Mouse (Mus musculus): ENCODE data around the gene Dhrs1. TPM values are rescaled to one million over a fixed set of nuclear protein-coding genes. Genes with fewer than 3 reads are reported as not detected.

The Dhrs1 gene
- total and polyA plus RNA-seq, 2 experiments from 2014 or later = 70.4 to 83.3 TPM

- Histone ChIP-seq H3K9ac (no peak overlapping the region), H3K4me3 (ENCODE audit: low read depth, low read length) (no peak overlapping the region), H3K9me3 (ENCODE audit: low read length) (no peaks in the 10 kb centered on the region), H3K27ac (ENCODE audit: low read depth, low read length) (no peak overlapping the region), H3K27me3 (ENCODE audit: insufficient read depth, low read length) (no peaks in the 10 kb centered on the region), H3K36me3 (ENCODE audit: insufficient read depth) (no peaks in the 10 kb centered on the region), H3K4me1 (ENCODE audit: insufficient read depth) (no peaks in the 10 kb centered on the region), H3K4me2 (ENCODE audit: low read depth) (no peak overlapping the region)
- 59% methylated on average over 9 of the region's 9 CpGs for WGBS
- no peak for TF ChIP-seq CTCF (IDR thresholded peaks at IDR 0.05; ENCODE audit: low read depth)
- no peak for ATAC-seq
- no peak for DNase-seq
Observed at GRCm38 (mm10) chr14:55701131-55701530, 44.4 kb downstream of the Dhrs1 start.

- no peak overlapping the region for H3K4me2 ChIP-seq (ENCODE audit: low read depth)
- H3K36me3 ChIP-seq (ENCODE audit: insufficient read depth) = no peaks in the 10 kb centered on the region
- no peaks in the 10 kb centered on the region for H3K9me3 ChIP-seq (ENCODE audit: low read length)
- no peak for TF ChIP-seq CTCF (IDR thresholded peaks at IDR 0.05; ENCODE audit: low read depth)
- H3K27me3 ChIP-seq (ENCODE audit: insufficient read depth, low read length) = no peaks in the 10 kb centered on the region
- H3K27ac ChIP-seq (ENCODE audit: low read depth, low read length) = no peak overlapping the region
- H3K4me1 ChIP-seq (ENCODE audit: insufficient read depth) = no peaks in the 10 kb centered on the region
- DNase-seq = no peak
- H3K9ac ChIP-seq = no peak overlapping the region
- ATAC-seq = no peak
- 81% methylated on average over 4 of the region's 4 CpGs for WGBS
- H3K4me3 ChIP-seq (ENCODE audit: low read depth, low read length) = no peak overlapping the region
Observed at GRCm38 (mm10) chr14:55697226-55697625, 48.3 kb downstream of the Dhrs1 start.

- H3K4me3 ChIP-seq (ENCODE audit: low read depth, low read length) = no peak overlapping the region
- TF ChIP-seq CTCF (IDR thresholded peaks at IDR 0.05; ENCODE audit: low read depth) = no peak
- no peak overlapping the region for H3K27ac ChIP-seq (ENCODE audit: low read depth, low read length)
- no peak overlapping the region for H3K9ac ChIP-seq
- no peaks in the 10 kb centered on the region for H3K36me3 ChIP-seq (ENCODE audit: insufficient read depth)
- no peaks in the 10 kb centered on the region for H3K9me3 ChIP-seq (ENCODE audit: low read length)
- 80% methylated on average over 10 of the region's 10 CpGs for WGBS
- H3K4me1 ChIP-seq (ENCODE audit: insufficient read depth) = no peaks in the 10 kb centered on the region
- no peaks in the 10 kb centered on the region for H3K27me3 ChIP-seq (ENCODE audit: insufficient read depth, low read length)
- ATAC-seq (no peak), DNase-seq (no peak)
- H3K4me2 ChIP-seq (ENCODE audit: low read depth) = no peak overlapping the region
Observed at GRCm38 (mm10) chr14:55689433-55689832, 56.1 kb downstream of the Dhrs1 start.

Other genes with a start within 250 kb of the Dhrs1 start
Only the 30 nearest of the 35 such genes appear.
- gene Dcaf11, start 185.7 kb downstream of the Dhrs1 start, total RNA-seq (2014; rRNA removed) = 101 and 104 TPM in 2 replicates
- gene Dcaf11, start 185.7 kb downstream of the Dhrs1 start, polyA plus RNA-seq (2015; fragmentation: Nextera tagmentation; extraction: Ambion mirVana) = 89.4 and 103 TPM in 2 replicates
- not detected in 2 replicates for gene A730061H03Rik, start 185.3 kb downstream of the Dhrs1 start, total RNA-seq (2014; rRNA removed)
- not detected in 2 replicates for gene A730061H03Rik, start 185.3 kb downstream of the Dhrs1 start, polyA plus RNA-seq (2015; fragmentation: Nextera tagmentation; extraction: Ambion mirVana)
- 0.23 TPM in 1 of 2 replicates, not detected in the other for gene Fitm1, start 170.1 kb downstream of the Dhrs1 start, total RNA-seq (2014; rRNA removed)
- 0.20 and 0.22 TPM in 2 replicates for gene Fitm1, start 170.1 kb downstream of the Dhrs1 start, polyA plus RNA-seq (2015; fragmentation: Nextera tagmentation; extraction: Ambion mirVana)
- gene Psme1, start 167.6 kb downstream of the Dhrs1 start, total RNA-seq (2014; rRNA removed) = 136 and 138 TPM in 2 replicates
- gene Psme1, start 167.6 kb downstream of the Dhrs1 start, polyA plus RNA-seq (2015; fragmentation: Nextera tagmentation; extraction: Ambion mirVana) = 219 and 238 TPM in 2 replicates
- 25.2 and 31.5 TPM in 2 replicates for gene Emc9, start 160.4 kb downstream of the Dhrs1 start, total RNA-seq (2014; rRNA removed)
- 53.2 and 55.6 TPM in 2 replicates for gene Emc9, start 160.4 kb downstream of the Dhrs1 start, polyA plus RNA-seq (2015; fragmentation: Nextera tagmentation; extraction: Ambion mirVana)
- gene Psme2, start 154.6 kb downstream of the Dhrs1 start, total RNA-seq (2014; rRNA removed) = 76.2 and 137 TPM in 2 replicates
- gene Psme2, start 154.6 kb downstream of the Dhrs1 start, polyA plus RNA-seq (2015; fragmentation: Nextera tagmentation; extraction: Ambion mirVana) = 171 and 193 TPM in 2 replicates
- 13.5 and 24.2 TPM in 2 replicates for gene Rnf31, start 154.0 kb downstream of the Dhrs1 start, total RNA-seq (2014; rRNA removed)
- 17.0 and 18.9 TPM in 2 replicates for gene Rnf31, start 154.0 kb downstream of the Dhrs1 start, polyA plus RNA-seq (2015; fragmentation: Nextera tagmentation; extraction: Ambion mirVana)
- gene Irf9, start 142.1 kb downstream of the Dhrs1 start, total RNA-seq (2014; rRNA removed) = 16.8 and 18.1 TPM in 2 replicates
- gene Irf9, start 142.1 kb downstream of the Dhrs1 start, polyA plus RNA-seq (2015; fragmentation: Nextera tagmentation; extraction: Ambion mirVana) = 5.6 and 7.0 TPM in 2 replicates
- 8.5 and 9.2 TPM in 2 replicates for gene Rec8, start 127.7 kb downstream of the Dhrs1 start, total RNA-seq (2014; rRNA removed)
- gene Rec8, start 127.7 kb downstream of the Dhrs1 start, polyA plus RNA-seq (2015; fragmentation: Nextera tagmentation; extraction: Ambion mirVana) = 5.9 and 7.2 TPM in 2 replicates
- gene Ipo4, start 109.7 kb downstream of the Dhrs1 start, total RNA-seq (2014; rRNA removed) = 79.8 and 92.0 TPM in 2 replicates
- gene Ipo4, start 109.7 kb downstream of the Dhrs1 start, polyA plus RNA-seq (2015; fragmentation: Nextera tagmentation; extraction: Ambion mirVana) = 82.4 and 90.9 TPM in 2 replicates
- gene Gm49378, start 107.8 kb downstream of the Dhrs1 start, total RNA-seq (2014; rRNA removed) = 2.1 and 6.4 TPM in 2 replicates
- 0.97 and 1.0 TPM in 2 replicates for gene Gm49378, start 107.8 kb downstream of the Dhrs1 start, polyA plus RNA-seq (2015; fragmentation: Nextera tagmentation; extraction: Ambion mirVana)
- gene Tm9sf1, start 101.9 kb downstream of the Dhrs1 start, total RNA-seq (2014; rRNA removed) = 26.5 and 33.4 TPM in 2 replicates
- 36.0 and 48.4 TPM in 2 replicates for gene Tm9sf1, start 101.9 kb downstream of the Dhrs1 start, polyA plus RNA-seq (2015; fragmentation: Nextera tagmentation; extraction: Ambion mirVana)
- 0.43 and 0.46 TPM in 2 replicates for gene Tssk4, start 95.5 kb downstream of the Dhrs1 start, total RNA-seq (2014; rRNA removed)
- gene Tssk4, start 95.5 kb downstream of the Dhrs1 start, polyA plus RNA-seq (2015; fragmentation: Nextera tagmentation; extraction: Ambion mirVana) = 0.22 and 0.23 TPM in 2 replicates
- gene Mdp1, start 85.2 kb downstream of the Dhrs1 start, total RNA-seq (2014; rRNA removed) = 50.8 and 51.5 TPM in 2 replicates
- gene Mdp1, start 85.2 kb downstream of the Dhrs1 start, polyA plus RNA-seq (2015; fragmentation: Nextera tagmentation; extraction: Ambion mirVana) = 60.0 and 63.5 TPM in 2 replicates
- 19.9 and 26.9 TPM in 2 replicates for gene Gmpr2, start 73.7 kb downstream of the Dhrs1 start, total RNA-seq (2014; rRNA removed)
- gene Gmpr2, start 73.7 kb downstream of the Dhrs1 start, polyA plus RNA-seq (2015; fragmentation: Nextera tagmentation; extraction: Ambion mirVana) = 37.3 and 40.9 TPM in 2 replicates
- 132 and 192 TPM in 2 replicates for gene Nedd8, start 73.6 kb downstream of the Dhrs1 start, total RNA-seq (2014; rRNA removed)
- gene Nedd8, start 73.6 kb downstream of the Dhrs1 start, polyA plus RNA-seq (2015; fragmentation: Nextera tagmentation; extraction: Ambion mirVana) = 593 and 742 TPM in 2 replicates
- gene Tinf2, start 63.9 kb downstream of the Dhrs1 start, total RNA-seq (2014; rRNA removed) = 16.9 and 26.3 TPM in 2 replicates
- gene Tinf2, start 63.9 kb downstream of the Dhrs1 start, polyA plus RNA-seq (2015; fragmentation: Nextera tagmentation; extraction: Ambion mirVana) = 18.8 and 21.5 TPM in 2 replicates
- gene Tgm1, start 31.8 kb downstream of the Dhrs1 start, total RNA-seq (2014; rRNA removed) = 0.05 and 0.15 TPM in 2 replicates
- 0.15 and 0.21 TPM in 2 replicates for gene Tgm1, start 31.8 kb downstream of the Dhrs1 start, polyA plus RNA-seq (2015; fragmentation: Nextera tagmentation; extraction: Ambion mirVana)
- 72.8 and 73.3 TPM in 2 replicates for gene Rabggta, start 23.4 kb downstream of the Dhrs1 start, total RNA-seq (2014; rRNA removed)
- gene Rabggta, start 23.4 kb downstream of the Dhrs1 start, polyA plus RNA-seq (2015; fragmentation: Nextera tagmentation; extraction: Ambion mirVana) = 49.4 and 56.9 TPM in 2 replicates
- gene Nop9, start within 50 bp of the Dhrs1 start, total RNA-seq (2014; rRNA removed) = 23.3 and 34.7 TPM in 2 replicates
- gene Nop9, start within 50 bp of the Dhrs1 start, polyA plus RNA-seq (2015; fragmentation: Nextera tagmentation; extraction: Ambion mirVana) = 21.4 and 25.6 TPM in 2 replicates
- gene Cideb, start 12.8 kb upstream of the Dhrs1 start, total RNA-seq (2014; rRNA removed) = 0.23 and 0.43 TPM in 2 replicates
- gene Cideb, start 12.8 kb upstream of the Dhrs1 start, polyA plus RNA-seq (2015; fragmentation: Nextera tagmentation; extraction: Ambion mirVana) = 0.20 and 0.54 TPM in 2 replicates
- 0.38 TPM in 2 replicates for gene Ltb4r2, start 15.7 kb upstream of the Dhrs1 start, total RNA-seq (2014; rRNA removed)
- 0.65 and 1.1 TPM in 2 replicates for gene Ltb4r2, start 15.7 kb upstream of the Dhrs1 start, polyA plus RNA-seq (2015; fragmentation: Nextera tagmentation; extraction: Ambion mirVana)
- gene Ltb4r1, start 20.3 kb upstream of the Dhrs1 start, total RNA-seq (2014; rRNA removed) = 0.38 and 0.48 TPM in 2 replicates
- gene Ltb4r1, start 20.3 kb upstream of the Dhrs1 start, polyA plus RNA-seq (2015; fragmentation: Nextera tagmentation; extraction: Ambion mirVana) = 0.90 and 0.99 TPM in 2 replicates
- gene Adcy4, start 38.4 kb upstream of the Dhrs1 start, total RNA-seq (2014; rRNA removed) = 1.6 and 3.6 TPM in 2 replicates
- 1.6 and 1.7 TPM in 2 replicates for gene Adcy4, start 38.4 kb upstream of the Dhrs1 start, polyA plus RNA-seq (2015; fragmentation: Nextera tagmentation; extraction: Ambion mirVana)
- 0.46 and 0.90 TPM in 2 replicates for gene Ripk3, start 43.2 kb upstream of the Dhrs1 start, total RNA-seq (2014; rRNA removed)
- 0.86 and 2.0 TPM in 2 replicates for gene Ripk3, start 43.2 kb upstream of the Dhrs1 start, polyA plus RNA-seq (2015; fragmentation: Nextera tagmentation; extraction: Ambion mirVana)
- 6.0 and 11.9 TPM in 2 replicates for gene Nfatc4, start 77.5 kb upstream of the Dhrs1 start, total RNA-seq (2014; rRNA removed)
- 3.2 and 3.9 TPM in 2 replicates for gene Nfatc4, start 77.5 kb upstream of the Dhrs1 start, polyA plus RNA-seq (2015; fragmentation: Nextera tagmentation; extraction: Ambion mirVana)
- 24.2 and 28.5 TPM in 2 replicates for gene Nynrin, start 108.3 kb upstream of the Dhrs1 start, total RNA-seq (2014; rRNA removed)
- gene Nynrin, start 108.3 kb upstream of the Dhrs1 start, polyA plus RNA-seq (2015; fragmentation: Nextera tagmentation; extraction: Ambion mirVana) = 4.4 and 5.5 TPM in 2 replicates
- gene Cbln3, start 138.7 kb upstream of the Dhrs1 start, total RNA-seq (2014; rRNA removed) = 0.29 and 0.46 TPM in 2 replicates
- 0.24 and 0.33 TPM in 2 replicates for gene Cbln3, start 138.7 kb upstream of the Dhrs1 start, polyA plus RNA-seq (2015; fragmentation: Nextera tagmentation; extraction: Ambion mirVana)
- 13.6 and 20.0 TPM in 2 replicates for gene Khnyn, start 139.3 kb upstream of the Dhrs1 start, total RNA-seq (2014; rRNA removed)
- 3.2 and 5.3 TPM in 2 replicates for gene Khnyn, start 139.3 kb upstream of the Dhrs1 start, polyA plus RNA-seq (2015; fragmentation: Nextera tagmentation; extraction: Ambion mirVana)
- 96.2 and 103 TPM in 2 replicates for gene Sdr39u1, start 154.6 kb upstream of the Dhrs1 start, total RNA-seq (2014; rRNA removed)
- gene Sdr39u1, start 154.6 kb upstream of the Dhrs1 start, polyA plus RNA-seq (2015; fragmentation: Nextera tagmentation; extraction: Ambion mirVana) = 131 and 132 TPM in 2 replicates

Data from forebrain, postnatal 0 days (tissue).